Mouse (Mus musculus): ENCODE results near the gene Rbm33. TPM values are rescaled to one million over a fixed set of nuclear protein-coding genes. Genes with fewer than 3 reads are reported as not detected.

Rbm33 gene
- total RNA-seq (2015) (30.7 and 35.4 TPM in 2 replicates), total RNA-seq (2017) (35.4 and 54.0 TPM in 2 replicates)

- ATAC-seq (replicated peaks; ENCODE audit: poor library complexity) = peak; percentile 82
Observed at GRCm38 (mm10) chr5:28316722-28317245, at the start of gene Rbm33. Gene Rbm33 (plus strand): TSS chr5:28317121.

DNA sequence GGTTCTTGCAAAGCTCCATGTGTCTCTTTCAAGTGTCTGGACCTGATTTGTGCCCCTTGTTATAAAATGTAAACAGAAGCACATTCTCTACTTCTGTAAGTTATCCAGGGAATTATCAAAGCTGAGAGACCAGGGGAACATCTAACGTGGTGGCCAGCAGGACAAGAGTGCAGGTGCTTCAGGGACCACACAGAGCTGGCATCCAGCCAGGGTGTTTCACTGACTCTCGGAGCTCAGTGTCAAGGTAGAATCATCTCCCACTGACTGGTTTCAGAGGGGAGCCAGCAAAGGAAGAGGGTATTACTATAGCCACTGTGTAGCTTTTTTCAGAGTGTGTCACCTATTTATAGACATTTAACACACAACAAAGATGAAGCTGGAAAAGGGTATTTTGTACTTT, 49.3 kb upstream of the Rbm33 start:
- no peak for ATAC-seq (replicated peaks; ENCODE audit: poor library complexity)

- ATAC-seq (replicated peaks; ENCODE audit: poor library complexity) = peak; percentile 87
Observed at GRCm38 (mm10) chr5:28269469-28269991, 47.4 kb upstream of the Rbm33 start.

DNA sequence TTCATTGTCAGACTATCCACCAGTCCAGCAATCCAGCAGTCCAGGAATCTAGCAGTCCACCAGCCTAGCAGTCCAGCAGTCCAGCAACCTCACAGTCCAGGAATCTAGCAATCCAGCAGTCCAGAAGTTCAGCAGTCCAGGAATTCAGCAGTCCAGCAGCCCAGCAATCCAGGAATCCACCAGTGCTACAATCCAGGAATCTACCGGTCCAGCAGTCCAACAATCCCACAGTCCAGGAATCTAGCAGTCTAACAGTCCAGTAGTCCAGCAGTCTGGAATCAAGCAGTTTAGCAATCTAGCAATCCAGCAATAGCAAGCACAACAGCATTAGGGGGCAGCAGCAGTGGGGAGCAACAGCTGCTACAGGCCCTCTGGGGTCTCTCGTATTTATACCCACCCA, 44.1 kb upstream of the Rbm33 start:
- no peak for ATAC-seq (replicated peaks; ENCODE audit: poor library complexity)

- ATAC-seq (replicated peaks; ENCODE audit: poor library complexity) = no peak
Observed at GRCm38 (mm10) chr5:28277279-28277678, 39.6 kb upstream of the Rbm33 start.

- no peak for ATAC-seq (replicated peaks; ENCODE audit: poor library complexity)
Observed at GRCm38 (mm10) chr5:28289111-28289510, 27.8 kb upstream of the Rbm33 start.

- ATAC-seq (replicated peaks; ENCODE audit: poor library complexity) = no peak
Observed at GRCm38 (mm10) chr5:28290630-28291029, 26.3 kb upstream of the Rbm33 start.

DNA sequence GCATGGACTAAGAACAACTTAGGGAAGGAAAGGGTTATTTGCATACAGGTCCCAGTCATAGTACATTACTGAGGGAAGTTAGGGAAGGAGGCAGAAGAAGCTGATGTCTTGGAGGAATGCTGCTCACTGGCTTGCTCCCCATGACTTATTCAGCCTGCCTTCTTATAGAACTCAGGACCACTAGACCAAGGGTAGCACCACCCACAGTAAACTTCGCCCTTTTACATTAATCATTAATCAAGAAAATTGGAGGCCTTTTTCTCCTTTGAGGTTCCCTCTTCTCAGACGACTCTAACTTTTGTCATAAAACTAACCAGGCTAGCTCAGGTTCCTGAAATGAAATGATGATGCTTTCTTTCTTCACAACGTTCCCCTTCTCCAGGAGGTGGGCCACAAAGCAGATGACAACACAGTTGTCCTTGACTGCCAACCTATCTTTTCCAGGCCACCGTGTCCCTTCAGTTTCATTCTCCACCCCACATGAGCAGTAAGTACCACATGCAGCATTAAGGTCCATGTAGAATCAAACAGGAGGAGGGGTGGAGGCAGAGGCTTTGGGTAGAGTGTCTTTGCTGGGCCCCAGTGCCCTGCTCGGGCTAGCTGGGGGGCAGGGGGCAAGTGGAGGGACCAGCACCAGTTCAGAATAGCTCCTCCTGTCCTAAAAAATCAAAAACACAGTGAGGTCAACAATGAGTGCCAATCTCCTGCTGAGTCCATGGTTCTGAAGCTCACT, 25.6 kb upstream of the Rbm33 start:
- ATAC-seq (replicated peaks; ENCODE audit: poor library complexity) = no peak

- no peak for ATAC-seq (replicated peaks; ENCODE audit: poor library complexity)
Observed at GRCm38 (mm10) chr5:28292281-28292680, 24.6 kb upstream of the Rbm33 start.

- ATAC-seq (replicated peaks; ENCODE audit: poor library complexity) = peak; percentile 81
Observed at GRCm38 (mm10) chr5:28293990-28294389, 22.9 kb upstream of the Rbm33 start.

DNA sequence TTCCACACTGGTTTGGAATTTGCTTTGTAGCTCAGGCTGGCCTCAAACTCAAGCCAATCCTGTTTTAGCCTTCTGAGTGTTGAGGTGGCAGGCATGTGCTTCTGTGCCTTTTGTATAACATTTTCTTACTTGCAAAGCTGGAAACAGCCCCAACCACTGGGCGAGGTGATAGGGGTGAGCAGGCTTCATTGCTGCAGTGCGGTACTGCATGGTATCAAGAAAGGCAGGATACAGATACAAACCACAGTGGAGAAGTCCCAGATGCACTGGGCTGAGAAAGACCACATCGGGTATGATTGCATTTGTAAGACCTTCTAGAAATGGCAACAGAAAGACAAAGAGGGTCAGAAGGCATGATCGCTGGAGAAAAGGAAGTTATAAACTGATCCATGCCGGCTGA, 18.8 kb upstream of the Rbm33 start:
- peak; percentile 88 for ATAC-seq (replicated peaks; ENCODE audit: poor library complexity)

DNA sequence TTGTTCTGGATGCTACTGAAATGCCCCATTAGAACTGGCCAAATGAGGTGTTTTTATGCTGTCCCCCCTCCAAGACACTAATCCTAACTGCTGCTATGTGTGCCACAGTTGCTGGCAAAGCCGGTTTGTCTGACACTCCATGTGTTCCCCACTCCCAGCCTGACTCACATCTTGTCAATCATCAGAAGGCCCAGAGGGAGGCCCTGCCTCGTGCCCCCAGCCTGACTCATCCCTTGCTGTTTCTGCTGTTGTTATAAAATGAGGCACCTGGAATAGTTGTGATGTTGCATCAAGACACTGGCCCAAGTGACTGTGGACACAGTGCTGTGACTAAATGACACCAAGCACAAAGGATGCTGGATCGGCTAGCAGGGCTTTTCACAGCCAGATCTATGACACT, 18.2 kb upstream of the Rbm33 start:
- no peak for ATAC-seq (replicated peaks; ENCODE audit: poor library complexity)

DNA sequence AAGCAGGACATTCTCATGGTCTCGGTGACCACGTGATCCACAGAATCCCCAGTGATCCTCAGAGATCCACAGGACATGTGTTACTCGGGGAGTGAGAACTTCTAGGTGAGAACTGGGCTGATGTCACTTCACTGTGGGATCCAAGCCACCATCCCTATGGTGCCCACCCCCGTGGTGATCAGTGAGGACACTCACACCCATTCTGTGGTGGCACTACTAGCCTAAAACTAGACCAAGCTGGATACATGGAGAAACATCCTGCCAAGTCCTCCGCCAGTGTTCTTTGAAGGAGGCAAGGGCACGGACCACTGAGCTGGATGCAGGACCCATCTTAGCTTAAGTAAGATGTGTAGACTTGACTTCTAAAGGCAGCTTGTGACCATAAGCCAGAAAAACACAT, 17.6 kb upstream of the Rbm33 start:
- no peak for ATAC-seq (replicated peaks; ENCODE audit: poor library complexity)

DNA sequence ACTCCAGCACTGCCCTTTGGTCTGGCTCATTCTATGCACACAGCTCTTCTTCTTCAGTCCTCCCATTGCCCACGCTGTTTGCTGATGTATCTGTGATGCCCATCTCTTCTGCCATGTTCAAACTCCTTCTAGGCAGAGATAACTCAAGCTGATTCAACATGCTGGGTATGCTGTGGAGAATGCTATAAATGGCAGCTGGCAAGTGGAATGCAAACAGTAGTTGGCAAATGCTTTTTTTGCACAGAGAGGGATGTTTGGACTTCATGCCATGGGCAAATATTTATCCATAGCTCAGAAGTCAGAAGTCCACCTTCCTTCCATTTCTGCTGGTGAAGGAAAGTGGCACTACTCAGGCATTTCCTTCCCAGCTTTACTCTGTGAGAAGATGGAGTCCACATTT, 14.2 kb upstream of the Rbm33 start:
- ATAC-seq (replicated peaks; ENCODE audit: poor library complexity) = no peak

DNA sequence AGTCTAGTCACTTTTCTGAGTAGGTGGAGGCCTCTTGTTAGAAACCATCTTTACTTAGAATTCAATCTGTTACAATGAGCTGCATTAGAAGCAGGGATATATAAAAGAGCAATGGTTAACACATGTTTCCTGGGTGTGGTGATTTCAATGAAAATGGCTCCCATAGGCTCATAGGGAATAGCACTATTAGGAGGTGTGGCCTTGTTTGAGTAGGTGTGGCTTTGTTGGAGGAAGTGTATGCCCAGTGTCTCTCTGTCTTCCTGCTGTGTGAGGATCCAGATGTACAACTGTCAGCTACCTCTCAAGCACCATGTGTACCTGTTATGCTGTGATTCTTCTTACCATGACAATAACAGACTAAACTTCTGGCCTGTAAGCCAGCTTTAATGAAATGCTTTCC, 12.4 kb upstream of the Rbm33 start:
- ATAC-seq (replicated peaks; ENCODE audit: poor library complexity) = no peak

- ATAC-seq (replicated peaks; ENCODE audit: poor library complexity) = peak; percentile 60
Observed at GRCm38 (mm10) chr5:28315526-28315925, 1.4 kb upstream of the Rbm33 start.

GRCm38 (mm10) chr5:28316151-28316721, 685 bp upstream of the Rbm33 start:
- ATAC-seq (replicated peaks; ENCODE audit: poor library complexity) = no peak

GRCm38 (mm10) chr5:28317253-28317916, 464 bp downstream of the Rbm33 start:
- ATAC-seq (replicated peaks; ENCODE audit: poor library complexity) = 0 out of 2 replicates have a peak, but pooled peaks have one; percentile 0

- ATAC-seq (replicated peaks; ENCODE audit: poor library complexity) = no peak
Observed at GRCm38 (mm10) chr5:28317917-28318267, 971 bp downstream of the Rbm33 start.

GRCm38 (mm10) chr5:28318671-28319070, 1.8 kb downstream of the Rbm33 start:
- ATAC-seq (replicated peaks; ENCODE audit: poor library complexity) = no peak

DNA sequence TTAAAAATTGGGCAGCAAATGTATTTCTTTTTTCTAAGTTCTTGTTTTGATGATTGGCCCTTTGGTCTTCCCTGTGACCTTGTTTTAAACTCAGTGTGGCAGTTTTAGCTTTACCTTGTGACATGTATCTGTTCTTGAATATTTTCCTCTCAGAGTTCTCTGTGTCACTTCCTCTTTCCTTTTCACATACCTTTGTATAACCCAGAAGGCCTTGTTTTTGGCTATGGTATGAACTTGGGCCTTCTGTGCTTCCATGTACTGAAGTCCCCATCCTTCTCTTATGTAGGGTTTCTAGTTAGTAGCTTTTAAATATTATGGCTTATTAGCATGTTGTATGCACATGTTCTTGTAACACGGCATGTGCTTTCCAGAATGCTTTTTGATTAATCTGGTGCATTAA, 4.8 kb downstream of the Rbm33 start:
- peak; percentile 18; the same call in 1 of the 2 replicates for ATAC-seq (replicated peaks; ENCODE audit: poor library complexity)

- no peak for ATAC-seq (replicated peaks; ENCODE audit: poor library complexity)
Observed at GRCm38 (mm10) chr5:28322189-28322588, 5.3 kb downstream of the Rbm33 start.

All from megakaryocyte progenitor cell, adult 5-6 weeks (primary cell).